Mouse (Mus musculus) left cerebral cortex, adult 2 months (tissue): Measurements from ENCODE around the gene Olfr247. TPM values are rescaled to one million over a fixed set of nuclear protein-coding genes. Genes with fewer than 3 reads are reported as not detected.
"Not testable (repeated sequence)": the region's sequence is repeated elsewhere in the genome, so short reads cannot be mapped to it uniquely, and the experiment has no call there.

Experiments used
- DNase-seq, 2 experiments: peaks; one replicate each; pipeline ENCODE4 v3.0.0; 2021 to 2022; ENCODE audit warnings: low spot score in 2 of 2, mixed read lengths in 1 of 2; ENCODE audit errors: extremely low spot score in 1 of 2
- H3K27ac ChIP-seq: fragments of 200-600 bp; 2 replicates; pipeline ENCODE4 v1.8.1; 2022
- H3K4me3 ChIP-seq: fragments of 200-600 bp; 2 replicates; pipeline ENCODE4 v1.8.1; 2022
- CTCF ChIP-seq: fragments of 200-600 bp; IDR thresholded peaks from 2 replicates; pipeline ENCODE4 v1.8.1; 2022; ENCODE audit warnings: antibody characterized with exemption, mild to moderate bottlenecking, moderate library complexity
- intact Hi-C: fragments of 180-260 bp; cut with DNase I; formaldehyde crosslinking; loops from one replicate; pipeline ENCODE4 v1.15.1; 2025
- long read RNA-seq, 2 experiments: library from polyadenylated mRNA; stranded (forward); transcript quantifications; one replicate each; pipeline ENCODE4 v2.0.0; 2021; ENCODE audit warnings: borderline mapping rate in 2 of 2
- total RNA-seq, 2 experiments: library from RNA; stranded (reverse); gene quantifications; 2 replicates each; pipeline ENCODE4 v1.2.3; 2021

Olfr247 gene
- total RNA-seq: not detected
- long read RNA-seq, experiment 1: 0 reads
- long read RNA-seq, experiment 2: 0 reads

- DNase-seq, intact Hi-C loops, H3K27ac ChIP-seq, H3K4me3 ChIP-seq: not testable (repeated sequence)
Observed at GRCm38 (mm10) chr10:129976040-129976439, at the start of gene Olfr247. TSS of gene Olfr247 (minus strand) at chr10:129976140.

- H3K27ac ChIP-seq: no peak within 1 kb of the TSS
- no peak for DNase-seq
- no peak within 1 kb of the TSS for H3K4me3 ChIP-seq
- intact Hi-C loops: no loop called here
- TF ChIP-seq CTCF: no peak
Observed at GRCm38 (mm10) chr10:130012321-130012720, 36.4 kb upstream of the Olfr247 start, which contains the start of gene Olfr820. TSS of gene Olfr820 (plus strand) at chr10:130012621.

DNA sequence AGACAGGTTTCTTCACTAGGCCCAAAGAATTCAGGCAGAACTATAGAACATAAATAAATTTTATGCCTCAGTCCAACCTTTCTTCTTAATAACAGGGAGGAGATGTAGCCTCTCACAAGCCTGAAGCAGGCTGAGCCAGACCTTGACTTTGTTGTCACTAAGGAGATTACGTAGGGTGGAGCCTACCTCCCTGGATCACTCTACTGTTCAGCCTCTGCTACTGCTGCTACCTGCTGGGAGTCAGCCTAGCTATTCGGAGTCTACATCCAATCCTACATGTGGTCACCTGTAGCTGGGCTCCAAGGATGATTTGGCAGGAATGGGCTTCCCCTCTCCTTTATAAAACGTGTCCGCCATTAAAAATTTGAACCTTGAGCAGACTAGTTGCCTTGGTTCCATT is 29.4 kb upstream of the Olfr247 start:
- intact Hi-C loops, H3K27ac ChIP-seq, H3K4me3 ChIP-seq, DNase-seq: not testable (repeated sequence)

DNA sequence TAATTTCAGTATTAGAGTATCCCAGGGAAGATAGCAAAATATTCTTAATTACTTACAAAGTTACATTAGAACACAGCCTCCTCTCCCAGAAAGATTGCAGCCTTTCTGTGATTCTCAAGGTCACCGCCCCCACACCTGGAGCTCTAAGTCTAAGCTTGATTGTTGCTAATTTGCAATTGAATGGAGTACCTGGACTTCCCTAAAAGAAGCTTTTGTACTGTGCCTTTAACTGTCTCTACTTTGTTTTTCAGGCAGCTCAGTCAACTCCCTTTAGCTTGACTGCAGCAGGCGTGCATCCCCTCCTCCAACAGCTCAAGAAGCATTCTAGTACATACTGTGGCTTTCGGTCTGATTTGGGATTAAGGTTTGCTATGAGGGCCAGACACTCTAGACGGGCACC is 28.2 kb upstream of the Olfr247 start:
- intact Hi-C loops, H3K27ac ChIP-seq, H3K4me3 ChIP-seq, DNase-seq: not testable (repeated sequence)

GRCm38 (mm10) chr10:129984962-129985361 is 9.0 kb upstream of the Olfr247 start, which contains the start of gene Gm10310:
TSS of gene Gm10310 (minus strand) at chr10:129985062.
- intact Hi-C loops, H3K27ac ChIP-seq, DNase-seq, H3K4me3 ChIP-seq: not testable (repeated sequence)

DNA sequence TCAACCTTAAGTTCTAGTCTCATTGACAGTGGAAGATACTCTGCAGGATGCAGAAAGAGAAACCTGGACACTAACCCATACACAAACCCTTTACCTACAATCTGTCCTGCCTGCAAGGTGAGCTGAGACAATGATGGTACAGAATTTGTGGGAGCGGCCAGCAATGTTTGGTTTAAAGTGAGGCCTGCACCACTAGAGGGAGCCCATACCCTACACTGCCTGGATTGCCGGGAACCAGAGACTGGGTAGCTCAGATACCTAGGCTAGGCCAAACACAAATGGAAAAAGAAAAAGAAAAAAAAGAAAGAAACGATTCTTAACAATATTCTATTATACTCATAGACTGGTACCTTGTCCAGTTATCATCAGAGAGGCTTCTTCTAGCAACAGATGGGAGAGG is 5.9 kb upstream of the Olfr247 start:
- DNase-seq, intact Hi-C loops, H3K27ac ChIP-seq, H3K4me3 ChIP-seq: not testable (repeated sequence)

- H3K27ac ChIP-seq, DNase-seq, H3K4me3 ChIP-seq, intact Hi-C loops: not testable (repeated sequence)
Observed at GRCm38 (mm10) chr10:129972994-129973393, 2.9 kb downstream of the Olfr247 start.

GRCm38 (mm10) chr10:129967166-129967565 is 8.8 kb downstream of the Olfr247 start, which contains the start of gene Olfr819:
TSS of gene Olfr819 (minus strand) at chr10:129967266.
- intact Hi-C loops, H3K27ac ChIP-seq, DNase-seq, H3K4me3 ChIP-seq: not testable (repeated sequence)

- H3K27ac ChIP-seq, DNase-seq, H3K4me3 ChIP-seq, intact Hi-C loops: not testable (repeated sequence)
Observed at GRCm38 (mm10) chr10:129966232-129966631, 9.7 kb downstream of the Olfr247 start.

DNA sequence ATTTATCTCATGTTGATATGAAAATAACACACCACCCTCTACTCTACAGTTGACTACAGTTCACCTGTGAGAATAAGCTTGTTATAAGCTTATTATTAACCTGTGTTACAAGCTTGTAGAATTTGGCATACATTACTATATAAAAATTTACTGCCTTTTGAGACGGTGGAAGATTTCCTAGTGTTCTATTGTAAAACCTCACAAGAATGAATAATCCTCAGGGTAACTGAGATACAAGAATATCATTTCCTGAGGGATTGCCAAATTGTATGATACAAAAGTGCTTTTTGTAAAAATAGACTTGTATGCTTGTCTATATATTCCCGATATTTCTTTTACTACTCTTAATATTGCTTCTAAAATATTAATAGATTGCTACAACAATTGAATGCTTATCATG is 26.9 kb downstream of the Olfr247 start, which contains the start of gene Olfr818:
Gene Olfr818 (minus strand): TSS at position 101 of the 400 bp plus-strand sequence.
- intact Hi-C loops: no loop called here
- H3K27ac ChIP-seq: no peak within 1 kb of the TSS
- no peak within 1 kb of the TSS for H3K4me3 ChIP-seq
- DNase-seq: no peak
- TF ChIP-seq CTCF: no peak

Other genes with a start within 250 kb of the Olfr247 start
- not detected for gene Olfr805, start 246.8 kb downstream of the Olfr247 start, total RNA-seq
- not detected for gene Olfr806, start 234.2 kb downstream of the Olfr247 start, total RNA-seq
- not detected for gene Olfr807, start 218.3 kb downstream of the Olfr247 start, total RNA-seq
- not detected for gene Olfr808, start 210.7 kb downstream of the Olfr247 start, total RNA-seq
- gene Olfr809, start 201.5 kb downstream of the Olfr247 start, total RNA-seq: not detected
- gene Olfr810, start 181.2 kb downstream of the Olfr247 start, total RNA-seq: not detected
- gene Olfr811, start 171.7 kb downstream of the Olfr247 start, total RNA-seq: not detected
- not detected for gene Olfr812, start 130.0 kb downstream of the Olfr247 start, total RNA-seq
- gene Olfr813, start 120.8 kb downstream of the Olfr247 start, total RNA-seq: not detected
- gene Olfr814, start 96.3 kb downstream of the Olfr247 start, total RNA-seq: not detected
- not detected for gene Olfr815, start 70.3 kb downstream of the Olfr247 start, total RNA-seq
- not detected for gene Olfr816, start 60.5 kb downstream of the Olfr247 start, total RNA-seq
- not detected for gene Olfr818, start 27.0 kb downstream of the Olfr247 start, total RNA-seq
- gene Olfr819, start 8.9 kb downstream of the Olfr247 start, total RNA-seq: not detected
- gene Gm10310, start 8.9 kb upstream of the Olfr247 start, total RNA-seq: not detected
- not detected for gene Olfr820, start 36.5 kb upstream of the Olfr247 start, total RNA-seq
- not detected for gene Olfr821, start 54.2 kb upstream of the Olfr247 start, total RNA-seq
- gene Olfr822, start 95.1 kb upstream of the Olfr247 start, total RNA-seq: not detected
- not detected for gene Olfr823, start 139.2 kb upstream of the Olfr247 start, total RNA-seq
- not detected for gene Olfr824, start 153.9 kb upstream of the Olfr247 start, total RNA-seq
- not detected for gene Olfr825, start 190.6 kb upstream of the Olfr247 start, total RNA-seq
- gene Olfr826, start 208.0 kb upstream of the Olfr247 start, total RNA-seq: not detected
- not detected for gene Olfr827, start 238.3 kb upstream of the Olfr247 start, total RNA-seq